Mouse (Mus musculus) kidney, adult 9 months (tissue): ENCODE measurements at regions not wholly inside any gene's neighbourhood (a gene's known extent, or its start where the extent isn't known, plus 50 kb on each side); places are given as distances from the start of the nearest gene placed in this dataset.

ENCODE experiments used
- DNase-seq: peaks from one replicate; pipeline ENCODE4 v3.0.0; 2022

DNA sequence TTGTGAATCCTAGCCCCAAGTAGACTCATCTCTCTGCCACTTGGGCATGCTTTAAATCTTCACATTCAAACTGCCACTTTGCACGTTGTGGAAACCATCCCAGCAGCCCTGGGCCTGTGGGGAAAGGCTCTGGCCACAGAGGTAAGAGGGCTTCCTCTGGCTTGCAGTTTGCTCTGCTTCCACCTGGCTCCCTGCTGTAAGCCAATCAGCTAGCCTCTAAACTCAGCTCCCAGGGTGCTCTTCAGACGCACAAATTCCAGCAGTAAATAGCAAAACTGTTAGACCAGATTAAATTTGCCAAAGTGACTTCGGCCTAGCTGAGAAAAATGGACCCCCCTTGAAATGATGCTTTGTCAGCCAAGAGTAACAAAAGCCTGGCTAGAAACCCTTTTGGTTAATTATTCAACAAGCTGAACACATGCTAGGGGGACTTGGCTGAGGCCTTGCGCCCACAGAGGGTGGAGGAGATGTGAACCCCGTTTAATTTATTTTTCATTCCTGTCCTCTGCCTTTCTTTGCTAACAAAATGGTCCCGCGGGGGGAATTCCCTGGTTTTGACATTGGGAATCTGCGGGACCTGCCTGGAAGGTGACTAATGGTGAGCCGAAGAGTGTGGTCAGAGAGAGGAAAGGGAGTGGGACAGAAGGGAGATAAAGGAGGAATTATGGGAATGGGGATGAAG, 84.1 kb upstream of the Cops8 start:
- peak; percentile 32 for DNase-seq

DNA sequence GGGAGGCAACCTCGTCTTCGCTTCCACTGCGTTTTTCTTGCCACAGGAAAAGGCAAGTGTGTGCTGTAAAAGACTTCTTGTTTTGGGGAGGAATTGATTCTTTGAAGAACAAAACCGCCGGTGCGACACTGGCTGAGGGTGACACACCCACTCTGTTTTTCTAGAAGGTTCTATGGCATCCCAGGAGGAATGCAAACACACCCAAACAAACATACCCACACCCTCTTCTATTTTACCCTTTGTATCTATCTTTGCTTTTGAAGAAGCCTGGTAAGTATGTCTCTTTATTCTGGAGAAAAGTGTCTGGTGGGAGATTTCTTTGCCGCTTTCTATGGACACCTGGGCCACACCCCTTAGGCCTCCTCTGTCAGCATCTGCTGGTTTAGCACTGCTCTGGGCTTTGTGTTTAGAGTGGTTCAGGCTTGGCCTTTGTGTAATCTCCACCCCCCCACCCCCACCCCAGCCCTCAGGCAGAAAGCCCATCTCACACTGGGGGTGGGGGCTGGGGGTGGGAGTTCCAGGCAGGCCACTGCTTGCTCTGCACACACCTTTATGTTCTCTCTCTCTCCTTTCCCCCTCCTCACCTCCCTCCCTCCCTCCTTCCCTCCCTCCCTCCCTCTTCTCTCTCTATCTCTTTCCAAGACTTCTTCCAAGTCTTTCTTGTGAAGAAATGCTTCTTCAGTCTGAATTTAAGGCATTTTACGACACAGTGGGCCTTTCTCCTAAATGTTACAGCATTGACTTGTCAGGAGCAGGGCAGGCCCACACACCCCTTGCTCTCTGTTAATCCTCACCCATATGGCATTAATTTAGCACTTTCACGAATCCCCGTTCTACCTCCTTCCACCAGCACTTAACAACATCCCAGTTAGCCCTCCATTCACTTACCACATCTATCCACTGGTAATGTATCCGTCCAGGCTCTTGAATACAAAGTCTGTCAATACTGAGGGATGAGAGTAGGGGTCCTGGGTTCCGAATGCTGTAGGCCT, 83.2 kb upstream of the Cops8 start:
- no peak for DNase-seq

- no peak for DNase-seq
These were observed 80.5 kb upstream of the Cops8 start for GRCm38 (mm10) chr1:90522294-90522693.

DNA sequence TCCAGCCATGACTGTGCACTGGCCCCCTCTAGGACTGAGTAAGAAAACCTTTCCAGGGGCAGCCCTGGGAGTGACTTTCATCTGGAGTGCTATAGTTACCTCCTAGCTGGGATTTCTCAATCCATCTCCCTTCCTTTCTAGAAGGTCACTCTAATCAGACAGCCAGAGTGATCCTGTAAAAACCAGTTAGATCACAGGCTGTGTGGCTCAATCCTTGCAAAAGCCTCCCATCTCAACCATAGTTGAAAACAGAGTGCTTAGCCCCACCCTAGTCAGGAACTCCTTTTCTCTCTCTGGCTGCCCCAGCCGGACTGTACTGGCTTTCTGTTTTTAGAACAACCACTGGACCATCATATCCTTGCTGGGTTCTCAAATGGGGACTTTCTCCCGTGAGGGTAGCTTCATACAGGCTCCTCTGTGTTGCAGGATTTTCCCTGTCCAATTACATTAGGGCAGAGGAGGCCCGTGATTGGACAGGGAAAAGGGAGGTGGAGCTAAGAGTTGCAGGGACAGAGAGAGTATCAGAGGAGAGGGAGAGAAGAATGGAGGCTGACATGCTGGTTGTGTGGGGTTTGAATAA, 78.0 kb upstream of the Cops8 start:
- DNase-seq = no peak

DNA sequence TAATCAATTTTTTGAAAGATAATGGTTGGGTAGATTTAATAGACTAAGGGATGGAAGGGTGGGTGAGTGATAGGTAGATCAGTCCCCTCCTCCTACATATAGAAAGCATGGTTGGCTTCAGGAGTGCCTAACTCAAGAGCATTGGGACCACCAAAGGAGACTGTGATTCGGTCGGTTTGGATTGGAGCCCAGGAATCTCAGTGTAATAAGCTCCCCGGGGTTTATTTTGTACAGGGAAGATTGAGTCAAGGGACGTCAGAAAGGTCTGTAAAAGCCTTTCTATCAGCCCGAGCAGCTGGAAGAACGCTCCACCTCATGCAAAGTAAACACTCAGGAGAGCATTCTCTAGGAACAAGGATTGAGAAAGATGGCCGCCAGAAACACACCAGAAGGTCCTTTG, 76.5 kb upstream of the Cops8 start:
- DNase-seq = no peak

DNA sequence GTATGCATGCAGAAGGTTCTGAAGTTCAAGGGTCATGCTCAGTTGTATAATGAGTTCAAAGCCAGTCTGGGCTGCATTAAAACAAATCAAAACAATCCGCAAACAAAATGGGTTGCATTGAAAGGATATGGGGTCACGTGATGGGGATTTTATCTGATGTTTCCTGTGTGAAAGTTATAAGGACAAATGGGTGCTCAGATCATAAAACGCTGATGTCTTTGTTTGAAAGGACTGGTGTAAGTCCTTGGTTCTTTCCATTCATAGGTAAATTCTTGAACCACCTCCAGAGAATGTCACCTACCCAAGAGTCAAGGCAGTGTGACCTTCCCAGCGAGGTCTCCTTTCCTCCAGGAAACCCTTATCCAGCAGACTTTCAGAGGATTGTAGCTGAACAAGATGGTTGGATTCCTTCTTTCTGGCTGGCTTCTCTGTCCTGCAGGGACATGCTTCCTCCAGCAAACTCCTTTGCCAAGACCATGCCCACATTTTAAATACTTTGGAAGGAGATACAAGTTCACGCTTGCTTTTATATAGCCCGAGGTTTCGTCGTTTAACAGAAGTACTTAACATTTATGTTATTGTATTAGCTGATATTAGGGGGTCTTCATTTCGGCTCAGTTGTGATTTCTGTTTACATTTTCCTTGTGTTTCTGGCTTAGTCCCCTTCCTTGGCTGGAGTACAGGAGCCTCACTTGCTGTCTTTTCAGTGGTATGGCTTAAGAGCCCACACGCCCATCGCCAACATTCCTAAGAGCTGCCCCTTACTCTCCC, 74.6 kb upstream of the Cops8 start:
- DNase-seq = no peak

DNA sequence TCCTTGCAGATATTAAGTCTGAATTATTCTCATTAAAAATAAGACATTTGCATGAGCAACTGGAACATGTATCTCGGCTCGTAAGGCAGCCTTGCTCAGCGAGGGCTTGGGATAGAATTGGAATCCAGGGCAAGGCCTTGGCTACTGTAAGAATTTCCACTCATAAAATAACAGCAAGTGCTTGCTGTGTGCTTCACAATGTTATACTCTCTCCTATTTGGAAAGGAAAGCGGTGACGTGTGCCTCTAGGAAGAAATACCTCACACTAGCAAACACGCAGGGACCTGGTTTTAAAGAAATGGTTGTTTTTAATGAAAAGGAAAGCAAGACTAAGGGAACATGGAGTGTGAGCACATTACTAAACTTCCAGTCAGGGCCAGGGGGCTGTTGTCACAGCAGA, 69.3 kb upstream of the Cops8 start:
- DNase-seq = no peak

GRCm38 (mm10) chr1:90536105-90536504, 66.7 kb upstream of the Cops8 start:
- DNase-seq = no peak

DNA sequence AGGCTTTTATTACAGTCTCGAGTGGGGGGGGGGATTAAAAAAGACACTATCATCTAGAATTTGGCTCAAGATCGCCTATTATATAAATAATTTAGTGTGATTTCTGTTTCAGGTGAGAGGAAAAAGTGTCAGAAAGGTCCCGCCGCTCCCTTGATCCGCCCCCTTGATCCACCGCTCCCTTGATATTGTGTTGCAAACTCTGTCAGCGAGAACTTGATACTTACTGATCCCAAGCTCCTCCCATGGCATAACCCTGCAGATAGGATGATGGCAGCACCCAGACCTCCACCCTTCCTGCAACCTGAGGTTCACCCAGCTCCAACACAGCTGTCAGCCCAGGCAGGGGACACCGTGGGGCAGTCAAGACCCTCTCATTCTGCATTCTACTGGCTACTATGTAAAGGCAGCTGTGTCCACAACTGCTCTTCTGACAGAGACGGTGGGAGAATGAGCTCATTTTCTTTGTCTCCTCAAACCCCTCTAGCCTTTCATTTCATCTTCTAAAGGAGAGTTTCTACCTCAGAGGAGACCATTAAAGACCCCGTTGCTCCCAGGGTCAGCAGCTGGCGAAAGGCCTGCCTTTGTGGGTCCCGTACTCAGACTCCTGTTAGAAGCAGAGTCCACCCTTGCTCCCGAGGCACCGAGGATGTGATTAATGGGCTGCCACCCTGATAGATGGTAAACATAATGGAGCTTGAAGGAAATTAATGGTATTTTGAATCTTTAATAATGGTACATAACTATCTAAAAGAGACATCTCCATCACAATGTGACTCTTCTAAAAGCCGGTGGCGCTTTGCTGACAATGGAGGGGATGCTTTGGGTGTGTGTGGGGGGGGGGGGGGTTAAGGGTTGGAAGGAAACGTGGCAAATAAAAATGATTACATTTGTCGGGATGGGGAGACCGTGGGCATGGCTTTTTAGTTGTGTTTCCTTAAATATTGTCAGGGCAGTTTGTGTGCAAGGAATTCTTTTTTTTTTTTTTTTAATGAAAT, 58.7 kb upstream of the Cops8 start:
- DNase-seq = no peak

DNA sequence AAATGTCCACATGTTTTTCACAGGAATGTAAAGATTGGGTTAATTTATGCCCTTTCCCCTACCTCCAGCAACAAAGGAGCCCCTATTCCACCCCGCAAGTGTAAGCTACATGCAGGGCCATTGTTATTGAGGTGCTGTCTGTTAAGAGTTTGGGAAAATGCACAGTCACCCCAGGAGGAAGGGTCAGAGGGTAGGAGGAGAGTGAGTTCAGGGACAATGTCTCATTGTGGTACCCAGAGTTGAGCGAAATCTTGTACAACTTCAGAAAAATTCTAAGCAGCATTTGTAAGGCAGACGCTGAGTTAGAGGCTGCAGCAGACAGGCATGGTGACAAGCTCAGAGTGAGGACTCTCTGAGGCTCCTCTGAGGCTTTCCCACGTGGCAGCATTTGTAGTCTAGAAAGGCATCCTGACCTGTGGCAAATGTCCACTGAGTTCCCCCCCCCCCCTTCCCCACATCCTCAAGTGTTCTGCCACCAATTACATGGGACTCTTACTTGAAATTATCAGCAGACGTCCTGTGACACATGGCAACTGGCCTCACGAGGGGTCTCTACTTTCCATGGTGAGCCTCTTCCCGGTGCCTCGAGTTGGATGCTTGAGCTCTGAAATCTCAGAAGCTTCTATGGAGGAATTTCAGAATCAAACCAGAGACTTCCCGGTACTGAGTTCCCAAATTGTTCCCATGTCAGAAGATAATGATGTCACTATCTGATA, 57.8 kb upstream of the Cops8 start:
- no peak for DNase-seq

DNA sequence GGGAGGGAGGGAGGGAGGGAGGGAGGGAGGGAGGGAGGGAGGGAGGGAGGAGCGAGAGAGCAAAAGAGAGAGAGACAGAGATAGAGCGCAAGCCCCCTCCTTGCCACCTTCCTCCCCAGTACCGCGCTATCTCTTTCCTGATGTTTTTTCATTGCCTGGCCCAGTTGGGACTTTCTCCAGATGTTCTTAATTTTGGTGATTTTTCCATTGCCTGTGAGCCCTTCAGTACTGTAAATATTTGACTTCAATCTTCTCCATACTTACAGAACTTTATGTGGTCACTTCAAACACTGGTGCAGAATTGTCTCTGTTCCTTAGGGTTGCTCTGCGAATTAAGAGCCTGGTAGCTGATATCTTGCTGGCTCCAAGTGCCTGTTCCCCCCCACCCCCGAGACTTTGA, 50.1 kb upstream of the Cops8 start:
- DNase-seq = no peak
